Mouse (Mus musculus): ENCODE data around the gene Trpm1. TPM values are rescaled to one million over a fixed set of nuclear protein-coding genes. Genes with fewer than 3 reads are reported as not detected.
A peak's percentile ranks its signal among the peaks of the same experiment; 100 is the strongest.

Trpm1 gene
- polyA plus RNA-seq, 1 experiment from 2014 or later: 1.7 TPM

DNA sequence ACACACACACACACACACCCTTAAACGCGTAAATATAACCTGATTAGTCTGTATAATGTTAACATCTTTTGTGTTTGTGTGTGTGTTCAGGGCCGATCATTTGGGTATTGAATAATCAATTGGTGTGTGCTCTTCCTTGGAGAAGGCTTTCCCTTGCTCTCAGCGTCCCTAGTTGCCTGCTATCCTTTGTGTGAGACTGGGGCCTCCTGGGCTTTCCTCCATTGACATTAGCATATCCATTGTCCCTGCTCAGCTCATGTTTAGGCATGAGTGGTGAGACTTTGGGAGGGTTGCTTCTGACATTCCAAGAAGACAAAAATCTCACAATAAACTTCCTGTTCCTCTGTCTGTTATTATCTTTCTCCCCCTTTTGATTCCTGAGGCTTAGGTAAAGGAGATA is 118.3 kb downstream of the Trpm1 start:
- DNase-seq (ENCODE audit: low spot score) (no peak), ATAC-seq (ENCODE audit: insufficient number of reproducible peaks, low FRiP score, low TSS enrichment, low read depth) (no peak)
- H3K36me3 ChIP-seq (ENCODE audit: control insufficient read depth, insufficient read depth, low read length): no peaks in the 10 kb centered on the region
- H3K9ac ChIP-seq (ENCODE audit: low read length): no peak overlapping the region
- no peak overlapping the region for H3K27ac ChIP-seq (replicated peaks; ENCODE audit: low read depth, low read length)
- H3K9me3 ChIP-seq (ENCODE audit: control insufficient read depth, low read length): no peaks in the 10 kb centered on the region
- 47% methylated on average over 4 of the region's 4 CpGs for WGBS
- H3K27me3 ChIP-seq (ENCODE audit: control insufficient read depth, insufficient read depth, low read length): peaks cover 6% of the 10 kb centered on the region; the same call in 1 of the 2 replicates
- no peak overlapping the region for H3K4me2 ChIP-seq (ENCODE audit: low read depth, severe bottlenecking)
- H3K4me1 ChIP-seq (ENCODE audit: control insufficient read depth, insufficient read depth, low read length): no peaks in the 10 kb centered on the region
- no peak overlapping the region for H3K4me3 ChIP-seq (ENCODE audit: low read depth, low read length)

DNA sequence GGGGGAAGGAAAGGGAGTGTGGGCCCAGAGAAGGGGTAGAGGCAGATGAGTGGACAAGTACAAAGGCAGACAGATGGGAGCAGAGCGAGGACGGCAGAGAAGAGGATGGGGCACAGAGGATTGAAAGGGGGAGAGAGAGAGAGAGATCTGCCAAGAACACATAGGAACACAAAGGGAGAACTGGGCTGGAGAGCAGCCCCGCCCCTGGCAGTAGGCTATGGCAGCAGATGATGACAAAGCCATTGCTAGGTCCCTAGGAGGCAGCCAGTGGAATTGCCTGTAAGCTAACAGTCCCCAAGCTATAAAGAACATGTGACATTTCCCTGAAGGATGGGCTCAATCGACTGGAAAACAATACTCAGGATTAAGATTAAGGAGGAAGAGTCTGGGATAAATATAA is 121.9 kb downstream of the Trpm1 start:
- DNase-seq (ENCODE audit: low spot score) (no peak), ATAC-seq (ENCODE audit: insufficient number of reproducible peaks, low FRiP score, low TSS enrichment, low read depth) (no peak)
- H3K4me2 ChIP-seq (ENCODE audit: low read depth, severe bottlenecking): no peak overlapping the region
- no peak overlapping the region for H3K27ac ChIP-seq (replicated peaks; ENCODE audit: low read depth, low read length)
- H3K4me3 ChIP-seq (ENCODE audit: low read depth, low read length): no peak overlapping the region
- H3K9me3 ChIP-seq (ENCODE audit: control insufficient read depth, low read length): no peaks in the 10 kb centered on the region
- no peaks in the 10 kb centered on the region for H3K27me3 ChIP-seq (ENCODE audit: control insufficient read depth, insufficient read depth, low read length)
- WGBS: 77% methylated on average over 4 of the region's 4 CpGs
- H3K36me3 ChIP-seq (ENCODE audit: control insufficient read depth, insufficient read depth, low read length): no peaks in the 10 kb centered on the region
- no peaks in the 10 kb centered on the region for H3K4me1 ChIP-seq (ENCODE audit: control insufficient read depth, insufficient read depth, low read length)
- H3K9ac ChIP-seq (ENCODE audit: low read length): no peak overlapping the region

DNA sequence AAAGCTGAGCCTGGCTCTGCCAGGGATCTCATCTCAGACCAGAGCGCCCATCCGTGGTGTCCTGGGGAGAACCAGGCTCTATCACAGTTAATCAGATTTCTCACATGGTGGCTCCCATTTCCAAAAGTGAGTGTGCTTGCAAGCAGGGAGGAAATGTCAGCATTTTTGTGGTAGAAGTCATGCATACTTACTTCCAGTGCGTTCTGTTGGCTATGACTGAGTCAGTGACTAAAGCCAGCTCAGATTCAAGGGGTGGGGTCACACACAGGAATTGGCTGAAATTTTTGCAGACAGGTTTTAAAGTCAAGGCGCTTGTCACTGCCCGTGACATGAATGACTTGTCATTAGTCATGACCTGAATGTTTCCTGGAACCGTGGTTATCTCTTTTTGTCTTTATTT is 123.3 kb downstream of the Trpm1 start:
- 63% methylated on average over 6 of the region's 6 CpGs for WGBS
- DNase-seq (ENCODE audit: low spot score): no peak
- no peaks in the 10 kb centered on the region for H3K27me3 ChIP-seq (ENCODE audit: control insufficient read depth, insufficient read depth, low read length)

DNA sequence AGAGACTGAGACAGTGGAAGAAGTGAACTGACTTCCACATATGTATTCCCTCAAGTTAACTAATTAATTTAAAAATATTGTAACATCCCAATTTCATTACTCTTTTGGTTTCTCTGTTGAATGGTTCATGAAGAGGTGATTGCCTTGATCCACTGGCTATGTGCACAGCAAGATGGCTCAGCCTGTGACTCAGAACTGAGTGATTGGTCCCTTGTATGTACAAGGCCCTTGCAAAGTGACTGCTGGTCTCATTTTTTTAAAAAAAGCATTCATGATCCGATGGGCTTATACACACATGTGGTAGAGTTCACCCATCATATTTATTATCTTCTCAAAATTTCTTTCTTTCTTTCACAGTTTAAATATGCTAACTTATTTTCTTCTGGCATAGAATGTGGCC is 124.9 kb downstream of the Trpm1 start:
- H3K4me2 ChIP-seq (ENCODE audit: low read depth, severe bottlenecking): no peak overlapping the region
- H3K27ac ChIP-seq (replicated peaks; ENCODE audit: low read depth, low read length): no peak overlapping the region
- H3K9me3 ChIP-seq (ENCODE audit: control insufficient read depth, low read length): no peaks in the 10 kb centered on the region
- H3K36me3 ChIP-seq (ENCODE audit: control insufficient read depth, insufficient read depth, low read length): no peaks in the 10 kb centered on the region
- no peaks in the 10 kb centered on the region for H3K4me1 ChIP-seq (ENCODE audit: control insufficient read depth, insufficient read depth, low read length)
- no peak overlapping the region for H3K4me3 ChIP-seq (ENCODE audit: low read depth, low read length)
- 87% methylated on average over 1 of the region's 1 CpGs for WGBS
- DNase-seq (ENCODE audit: low spot score) (no peak), ATAC-seq (ENCODE audit: insufficient number of reproducible peaks, low FRiP score, low TSS enrichment, low read depth) (no peak)
- H3K27me3 ChIP-seq (ENCODE audit: control insufficient read depth, insufficient read depth, low read length): no peaks in the 10 kb centered on the region
- H3K9ac ChIP-seq (ENCODE audit: low read length): no peak overlapping the region

More for the DNA sequence above, 123.3 kb downstream of the Trpm1 start:
- Histone ChIP-seq H3K4me3 (ENCODE audit: low read depth, low read length) (no peak overlapping the region), H3K36me3 (ENCODE audit: control insufficient read depth, insufficient read depth, low read length) (no peaks in the 10 kb centered on the region), H3K9me3 (ENCODE audit: control insufficient read depth, low read length) (no peaks in the 10 kb centered on the region), H3K27ac (replicated peaks; ENCODE audit: low read depth, low read length) (no peak overlapping the region), H3K9ac (ENCODE audit: low read length) (no peak overlapping the region), H3K4me1 (ENCODE audit: control insufficient read depth, insufficient read depth, low read length) (no peaks in the 10 kb centered on the region), H3K4me2 (ENCODE audit: low read depth, severe bottlenecking) (no peak overlapping the region)
- ATAC-seq (ENCODE audit: insufficient number of reproducible peaks, low FRiP score, low TSS enrichment, low read depth): no peak

DNA sequence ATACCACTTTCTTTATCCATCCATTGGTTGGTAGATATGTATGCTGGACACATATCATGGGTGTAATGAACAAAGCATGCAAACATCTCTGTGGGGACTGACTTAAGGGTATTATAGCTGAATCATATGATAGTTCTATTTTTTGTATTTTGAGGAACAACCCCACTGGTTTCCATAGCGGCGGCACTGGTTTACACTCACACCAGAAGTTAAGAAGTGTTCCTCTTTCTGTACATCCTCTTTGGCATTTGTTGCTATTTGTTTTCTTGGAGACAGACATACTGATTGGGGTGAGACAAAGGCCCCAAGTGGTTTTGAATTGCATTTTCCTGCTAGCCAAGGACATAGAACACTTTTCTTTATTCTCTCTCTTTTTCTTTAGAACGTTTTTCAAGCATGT is 125.9 kb downstream of the Trpm1 start:
- DNase-seq (ENCODE audit: low spot score) (no peak), ATAC-seq (ENCODE audit: insufficient number of reproducible peaks, low FRiP score, low TSS enrichment, low read depth) (no peak)
- H3K9me3 ChIP-seq (ENCODE audit: control insufficient read depth, low read length): no peaks in the 10 kb centered on the region
- H3K36me3 ChIP-seq (ENCODE audit: control insufficient read depth, insufficient read depth, low read length): no peaks in the 10 kb centered on the region
- no peak overlapping the region for H3K4me2 ChIP-seq (ENCODE audit: low read depth, severe bottlenecking)
- 85% methylated on average over 3 of the region's 3 CpGs for WGBS
- H3K27me3 ChIP-seq (ENCODE audit: control insufficient read depth, insufficient read depth, low read length): no peaks in the 10 kb centered on the region
- no peak overlapping the region for H3K4me3 ChIP-seq (ENCODE audit: low read depth, low read length)
- H3K9ac ChIP-seq (ENCODE audit: low read length): no peak overlapping the region
- H3K4me1 ChIP-seq (ENCODE audit: control insufficient read depth, insufficient read depth, low read length): no peaks in the 10 kb centered on the region
- no peak overlapping the region for H3K27ac ChIP-seq (replicated peaks; ENCODE audit: low read depth, low read length)

DNA sequence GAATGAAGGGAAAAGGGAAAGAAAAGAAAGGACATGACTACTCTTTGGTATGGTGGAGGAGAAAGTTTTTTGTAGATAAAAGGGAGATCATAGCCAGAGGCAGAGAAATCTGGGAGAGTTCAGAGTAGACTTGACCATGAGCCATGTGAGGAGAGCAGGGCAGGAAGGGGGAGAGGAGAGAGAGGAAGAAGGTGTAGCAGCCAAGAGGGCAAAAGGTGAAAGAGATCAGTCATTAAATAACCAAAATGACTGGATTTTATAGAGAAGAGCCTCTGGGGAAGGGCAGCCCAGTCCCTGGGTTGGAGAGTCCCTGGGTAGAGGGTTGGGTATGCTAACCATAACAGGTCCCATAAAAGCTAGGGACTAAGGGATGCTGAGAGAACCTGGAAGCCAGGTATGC is 132.9 kb downstream of the Trpm1 start:
- Histone ChIP-seq H3K4me2 (ENCODE audit: low read depth, severe bottlenecking) (peak overlapping the region; percentile 56; the same call in 1 of the 2 replicates), H3K27me3 (ENCODE audit: control insufficient read depth, insufficient read depth, low read length) (no peaks in the 10 kb centered on the region), H3K9me3 (ENCODE audit: control insufficient read depth, low read length) (no peaks in the 10 kb centered on the region), H3K27ac (replicated peaks; ENCODE audit: low read depth, low read length) (no peak overlapping the region), H3K9ac (ENCODE audit: low read length) (no peak overlapping the region), H3K4me1 (ENCODE audit: control insufficient read depth, insufficient read depth, low read length) (no peaks in the 10 kb centered on the region), H3K4me3 (ENCODE audit: low read depth, low read length) (peak overlapping the region; percentile 75; the same call in 1 of the 2 replicates), H3K36me3 (ENCODE audit: control insufficient read depth, insufficient read depth, low read length) (no peaks in the 10 kb centered on the region)
- ATAC-seq (ENCODE audit: insufficient number of reproducible peaks, low FRiP score, low TSS enrichment, low read depth) (no peak), DNase-seq (ENCODE audit: low spot score) (no peak)

DNA sequence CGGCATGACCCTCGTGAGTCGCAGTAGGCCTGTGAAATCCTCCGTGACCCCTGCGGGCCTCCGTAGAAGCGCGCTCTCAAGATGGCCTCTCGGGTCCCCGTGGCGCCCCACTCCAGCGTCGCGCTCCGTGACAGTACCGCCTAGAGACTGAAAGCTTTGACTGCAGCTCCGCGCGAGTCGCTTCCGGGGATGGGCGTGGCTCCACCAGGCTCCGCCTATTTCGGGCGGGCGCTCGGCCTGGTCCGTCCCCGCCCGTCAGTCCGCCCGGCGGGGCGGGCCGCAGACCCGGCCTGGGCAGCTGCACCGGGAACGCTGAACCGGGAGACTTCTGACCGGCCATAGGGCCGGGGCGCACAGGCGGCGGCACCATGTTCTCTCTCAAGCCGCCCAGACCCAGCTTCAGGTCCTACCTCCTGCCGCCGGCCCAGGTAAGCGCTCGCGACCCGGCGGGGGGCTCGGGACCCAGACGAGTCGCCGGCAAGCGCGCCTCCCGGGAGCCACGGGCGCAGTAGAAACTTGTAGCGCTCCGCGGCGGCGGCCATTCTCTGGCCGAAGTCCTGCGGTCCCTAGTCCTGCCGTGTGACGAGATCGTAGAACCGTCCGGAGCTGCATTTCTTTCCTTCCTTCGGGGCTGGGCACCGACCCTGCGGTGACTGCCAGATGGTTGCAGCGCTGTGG is 133.9 kb downstream of the Trpm1 start, which contains the start of gene Mtmr10:
TSS of gene Mtmr10 (plus strand) at position 240 of the 678 bp plus-strand sequence.
- under 1% methylated on average over 77 of the region's 77 CpGs for WGBS
- H3K4me1 ChIP-seq (ENCODE audit: control insufficient read depth, insufficient read depth, low read length): no peaks in the 10 kb centered on the region
- peak within 1 kb of the TSS; percentile 75 for H3K4me3 ChIP-seq (ENCODE audit: low read depth, low read length)
- no peaks in the 10 kb centered on the region for H3K27me3 ChIP-seq (ENCODE audit: control insufficient read depth, insufficient read depth, low read length)
- peak within 1 kb of the TSS; percentile 56 for H3K4me2 ChIP-seq (ENCODE audit: low read depth, severe bottlenecking)
- H3K36me3 ChIP-seq (ENCODE audit: control insufficient read depth, insufficient read depth, low read length): no peaks in the 10 kb centered on the region
- ATAC-seq (ENCODE audit: insufficient number of reproducible peaks, low FRiP score, low TSS enrichment, low read depth) (peak; percentile 97), DNase-seq (ENCODE audit: low spot score) (peak; percentile 97)
- peak within 1 kb of the TSS; percentile 47; the same call in 1 of the 2 replicates for H3K27ac ChIP-seq (replicated peaks; ENCODE audit: low read depth, low read length)
- H3K9me3 ChIP-seq (ENCODE audit: control insufficient read depth, low read length): no peaks in the 10 kb centered on the region
- H3K9ac ChIP-seq (ENCODE audit: low read length): peak within 1 kb of the TSS; percentile 85

DNA sequence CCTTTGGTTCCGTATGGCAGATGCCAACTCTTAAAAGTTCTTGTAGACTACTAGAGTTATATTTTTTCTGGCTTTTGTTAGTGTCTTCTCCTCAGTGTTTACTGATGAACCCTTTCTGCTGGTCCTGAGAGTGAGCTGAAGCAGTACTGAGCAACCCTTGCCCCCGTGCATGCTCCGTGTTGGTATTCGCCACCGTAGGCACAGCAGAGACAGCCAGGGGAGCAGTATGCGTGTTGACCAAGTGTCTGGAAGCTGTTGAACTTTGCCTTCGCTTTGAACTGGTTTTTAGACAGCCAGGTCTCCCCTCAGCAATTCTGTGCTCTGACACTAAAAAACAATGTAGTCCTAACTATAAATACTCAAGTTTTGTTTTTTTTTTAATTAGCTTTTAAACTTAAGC is 135.8 kb downstream of the Trpm1 start:
- no peak for ATAC-seq (ENCODE audit: insufficient number of reproducible peaks, low FRiP score, low TSS enrichment, low read depth)
- H3K27ac ChIP-seq (replicated peaks; ENCODE audit: low read depth, low read length): no peak overlapping the region
- 96% methylated on average over 7 of the region's 7 CpGs for WGBS

DNA sequence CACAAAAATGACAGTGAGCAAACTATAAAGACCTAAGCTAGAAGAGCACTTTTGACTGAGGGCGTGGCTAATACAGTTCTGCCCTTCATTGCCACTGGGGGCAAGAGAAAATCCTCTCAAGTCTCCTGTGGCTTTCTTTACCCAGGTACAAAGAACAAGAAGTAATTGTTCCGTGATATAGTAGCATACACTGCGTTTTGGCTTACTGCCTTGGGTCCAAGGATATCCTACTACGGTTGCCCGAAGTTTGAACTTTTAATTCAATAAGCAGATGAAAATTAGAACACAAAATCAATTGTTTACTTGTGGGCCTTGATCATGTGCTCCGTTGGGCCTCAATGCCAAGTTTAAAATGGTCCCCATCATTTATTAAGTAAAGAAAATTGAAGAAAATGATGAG is 136.8 kb downstream of the Trpm1 start:
- no peaks in the 10 kb centered on the region for H3K9me3 ChIP-seq (ENCODE audit: control insufficient read depth, low read length)
- whole genome bisulfite sequencing: 91% methylated on average over 6 of the region's 6 CpGs
- H3K9ac ChIP-seq (ENCODE audit: low read length): no peak overlapping the region
- no peak overlapping the region for H3K4me3 ChIP-seq (ENCODE audit: low read depth, low read length)
- ATAC-seq (ENCODE audit: insufficient number of reproducible peaks, low FRiP score, low TSS enrichment, low read depth): no peak
- no peak for DNase-seq (ENCODE audit: low spot score)
- no peaks in the 10 kb centered on the region for H3K27me3 ChIP-seq (ENCODE audit: control insufficient read depth, insufficient read depth, low read length)
- H3K4me1 ChIP-seq (ENCODE audit: control insufficient read depth, insufficient read depth, low read length): no peaks in the 10 kb centered on the region
- H3K36me3 ChIP-seq (ENCODE audit: control insufficient read depth, insufficient read depth, low read length): no peaks in the 10 kb centered on the region
- H3K27ac ChIP-seq (replicated peaks; ENCODE audit: low read depth, low read length): no peak overlapping the region
- no peak overlapping the region for H3K4me2 ChIP-seq (ENCODE audit: low read depth, severe bottlenecking)

More for the DNA sequence above, 135.8 kb downstream of the Trpm1 start:
- H3K9me3 ChIP-seq (ENCODE audit: control insufficient read depth, low read length): no peaks in the 10 kb centered on the region
- no peak overlapping the region for H3K4me3 ChIP-seq (ENCODE audit: low read depth, low read length)
- no peaks in the 10 kb centered on the region for H3K36me3 ChIP-seq (ENCODE audit: control insufficient read depth, insufficient read depth, low read length)
- H3K9ac ChIP-seq (ENCODE audit: low read length): no peak overlapping the region
- no peaks in the 10 kb centered on the region for H3K4me1 ChIP-seq (ENCODE audit: control insufficient read depth, insufficient read depth, low read length)
- no peaks in the 10 kb centered on the region for H3K27me3 ChIP-seq (ENCODE audit: control insufficient read depth, insufficient read depth, low read length)
- H3K4me2 ChIP-seq (ENCODE audit: low read depth, severe bottlenecking): no peak overlapping the region
- DNase-seq (ENCODE audit: low spot score): no peak

All from limb, embryonic 11.5 days (tissue).